Mouse (Mus musculus) intestine, embryonic 16.5 days (tissue): ENCODE measurements around the gene Dlg4. TPM values are rescaled to one million over a fixed set of nuclear protein-coding genes. Genes with fewer than 3 reads are reported as not detected.
"Not testable (repeated sequence)": the region's sequence is repeated elsewhere in the genome, so short reads cannot be mapped to it uniquely, and the experiment has no call there.

Source experiments
- ATAC-seq: fragments of 200-750 bp; cut with Nextera tagmentation; 2 replicates; pipeline ENCODE4 v1.8.0; 2017; ENCODE audit warnings: moderate TSS enrichment, moderate library complexity
- H3K27ac ChIP-seq: fragments of 300-500 bp; sonication (generic); 2 replicates; pipeline ENCODE4 v1.5.1; 2014; ENCODE audit warnings: mild to moderate bottlenecking, low read length
- H3K27me3 ChIP-seq: fragments of 300-500 bp; sonication (generic); replicated peaks from 2 replicates; pipeline ENCODE4 v1.6.1; 2014; ENCODE audit warnings: low read length, control low read depth, mixed read lengths; ENCODE audit not compliant: control insufficient read depth, insufficient read depth
- H3K36me3 ChIP-seq: fragments of 300-500 bp; sonication (generic); 2 replicates; pipeline ENCODE4 v1.6.1; 2014; ENCODE audit warnings: low read length, control low read depth; ENCODE audit not compliant: control insufficient read depth, insufficient read depth
- H3K4me1 ChIP-seq: fragments of 300-500 bp; sonication (generic); 2 replicates; pipeline ENCODE4 v1.6.1; 2014; ENCODE audit warnings: low read length, control low read depth, mixed read lengths; ENCODE audit not compliant: control insufficient read depth, insufficient read depth
- H3K4me2 ChIP-seq: fragments of 300-500 bp; sonication (generic); 2 replicates; pipeline ENCODE4 v1.6.1; 2014; ENCODE audit warnings: low read depth, low read length, control low read depth
- H3K4me3 ChIP-seq: fragments of 300-500 bp; sonication (generic); 2 replicates; pipeline ENCODE4 v1.5.1; 2014; ENCODE audit warnings: mild to moderate bottlenecking, low read length
- H3K9ac ChIP-seq: fragments of 300-500 bp; sonication (generic); 2 replicates; pipeline ENCODE4 v1.6.1; 2014; ENCODE audit warnings: low read depth, low read length
- H3K9me3 ChIP-seq: fragments of 300-500 bp; sonication (generic); 2 replicates; pipeline ENCODE4 v1.6.1; 2016; ENCODE audit warnings: low read length, control low read depth; ENCODE audit not compliant: control insufficient read depth
- WGBS: fragments of 180-500 bp; shearing (Covaris S2); extraction: QIAGEN DNeasy Blood & Tissue Kit; methylation state at CpG from one replicate; pipeline ENCODE4 v1.1.7; 2014; 5-methylcytosine and 5-hydroxymethylcytosine counted together
- polyA plus RNA-seq: library from polyadenylated mRNA; unstranded; fragments of >200 nt; fragmentation: Nextera tagmentation; extraction: Ambion mirVana; gene quantifications from 2 replicates; pipeline ENCODE4 v1.2.1, GENCODE M21; 2015

Gene Dlg4
- polyA plus RNA-seq, 1 experiment from 2014 or later, result 6.1 TPM

DNA sequence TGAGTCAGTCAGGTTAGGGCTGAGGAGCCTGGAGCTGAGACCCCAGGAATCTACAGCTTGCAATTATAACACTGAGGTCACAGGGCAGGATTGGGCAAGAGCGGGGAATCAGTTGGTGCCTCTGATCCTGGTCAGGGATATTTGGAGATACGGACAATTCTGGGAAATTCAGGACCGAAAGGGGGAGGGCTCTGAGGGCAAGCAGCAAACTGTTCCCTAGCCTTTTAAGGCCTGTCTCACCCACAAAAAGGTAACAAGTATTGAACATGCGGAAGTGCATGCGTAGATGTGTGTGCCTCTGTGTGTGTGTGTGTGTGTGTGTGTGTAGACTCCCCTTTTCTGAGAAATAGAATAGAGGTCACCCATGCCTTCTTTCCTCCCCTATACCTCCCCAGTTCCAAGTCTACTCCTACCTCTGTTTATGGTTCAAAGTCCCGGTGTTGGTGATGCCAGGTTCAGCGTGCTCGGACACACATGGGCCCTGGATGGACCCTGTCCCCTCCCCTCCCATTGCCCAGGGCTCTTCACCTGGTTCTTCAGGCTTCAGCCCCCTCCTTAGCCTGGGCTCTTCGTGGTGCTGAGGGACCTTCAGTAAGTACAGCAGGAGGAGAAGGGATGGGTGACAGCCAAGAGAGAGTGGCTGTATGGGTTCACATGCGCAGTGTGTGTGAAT, 37.3 kb downstream of the Dlg4 start, which contains the start of gene Asgr1:
Gene Asgr1 (plus strand): TSS at position 188 of the 673 bp plus-strand sequence.
- Histone ChIP-seq H3K9ac (no peak within 1 kb of the TSS), H3K4me2 (no peak within 1 kb of the TSS), H3K4me1 (0 out of 2 replicates have a peak, but pooled peaks cover 3% of the 10 kb centered on the region), H3K4me3 (no peak within 1 kb of the TSS), H3K36me3 (no peaks in the 10 kb centered on the region), H3K9me3 (no peaks in the 10 kb centered on the region), H3K27me3 (peaks cover 4% of the 10 kb centered on the region; the same call in 1 of the 2 replicates), H3K27ac (no peak within 1 kb of the TSS)
- ATAC-seq, result no peak
- 79% methylated on average over 10 of the region's 10 CpGs for whole genome bisulfite sequencing

- WGBS, result 24% methylated on average over 17 of the region's 18 CpGs
- H3K4me3 ChIP-seq, result no peak overlapping the region
- peaks cover 4% of the 10 kb centered on the region; the same call in 1 of the 2 replicates for H3K27me3 ChIP-seq
- peak; percentile 66; the same call in 1 of the 2 replicates for ATAC-seq
- H3K9me3 ChIP-seq, result no peaks in the 10 kb centered on the region
- no peak overlapping the region for H3K4me2 ChIP-seq
- H3K27ac ChIP-seq, result no peak overlapping the region
- H3K9ac ChIP-seq, result no peak overlapping the region; the same call in 1 of the 2 replicates
- no peaks in the 10 kb centered on the region for H3K36me3 ChIP-seq
- H3K4me1 ChIP-seq, result 0 out of 2 replicates have a peak, but pooled peaks cover 3% of the 10 kb centered on the region
Measured at GRCm38 (mm10) chr11:70055618-70056214, 39.0 kb downstream of the Dlg4 start.

- H3K27ac ChIP-seq, result no peak overlapping the region
- no peak overlapping the region for H3K4me2 ChIP-seq
- H3K36me3 ChIP-seq, result no peaks in the 10 kb centered on the region
- ATAC-seq, result no peak
- H3K9me3 ChIP-seq, result no peaks in the 10 kb centered on the region
- no peak overlapping the region for H3K4me3 ChIP-seq
- H3K4me1 ChIP-seq, result 0 out of 2 replicates have a peak, but pooled peaks cover 3% of the 10 kb centered on the region
- 82% methylated on average over 9 of the region's 9 CpGs for WGBS
- no peak overlapping the region for H3K9ac ChIP-seq
- H3K27me3 ChIP-seq, result peaks cover 4% of the 10 kb centered on the region; the same call in 1 of the 2 replicates
Measured at GRCm38 (mm10) chr11:70057805-70058204, 41.1 kb downstream of the Dlg4 start.

DNA sequence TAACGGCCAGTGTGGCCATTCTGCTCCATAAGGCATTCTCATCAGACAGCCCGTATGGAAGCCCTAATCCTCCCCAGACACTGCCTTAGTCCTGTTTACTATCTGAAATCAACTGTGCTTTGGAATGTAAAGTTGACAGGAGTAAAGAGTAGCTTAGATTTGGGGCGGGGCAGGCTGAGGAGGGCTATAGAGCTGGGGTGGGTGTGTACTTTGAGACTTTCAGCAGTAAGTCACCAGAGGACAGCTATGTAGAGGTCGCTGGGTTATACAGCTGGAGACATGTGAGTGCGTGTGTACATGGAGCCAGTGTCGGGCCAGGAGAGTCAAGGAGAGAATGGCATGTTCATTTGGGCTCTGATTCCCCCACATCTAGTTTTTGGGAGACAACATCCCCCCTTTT, 43.2 kb downstream of the Dlg4 start:
- Histone ChIP-seq H3K9ac (no peak overlapping the region), H3K9me3 (no peaks in the 10 kb centered on the region), H3K27me3 (no peaks in the 10 kb centered on the region; the same call in 1 of the 2 replicates), H3K4me3 (no peak overlapping the region), H3K4me1 (0 out of 2 replicates have a peak, but pooled peaks cover 3% of the 10 kb centered on the region), H3K4me2 (no peak overlapping the region), H3K36me3 (no peaks in the 10 kb centered on the region), H3K27ac (no peak overlapping the region)
- peak; percentile 44 for ATAC-seq
- WGBS, result 27% methylated on average over 6 of the region's 6 CpGs

GRCm38 (mm10) chr11:70063053-70063452, 46.3 kb downstream of the Dlg4 start:
- no peaks in the 10 kb centered on the region for H3K9me3 ChIP-seq
- no peak overlapping the region for H3K4me3 ChIP-seq
- WGBS, result 69% methylated on average over 3 of the region's 3 CpGs
- H3K27ac ChIP-seq, result no peak overlapping the region
- no peak overlapping the region for H3K4me2 ChIP-seq
- H3K27me3 ChIP-seq, result no peaks in the 10 kb centered on the region
- no peaks in the 10 kb centered on the region for H3K36me3 ChIP-seq
- H3K9ac ChIP-seq, result no peak overlapping the region
- H3K4me1 ChIP-seq, result no peaks in the 10 kb centered on the region
- ATAC-seq, result no peak

DNA sequence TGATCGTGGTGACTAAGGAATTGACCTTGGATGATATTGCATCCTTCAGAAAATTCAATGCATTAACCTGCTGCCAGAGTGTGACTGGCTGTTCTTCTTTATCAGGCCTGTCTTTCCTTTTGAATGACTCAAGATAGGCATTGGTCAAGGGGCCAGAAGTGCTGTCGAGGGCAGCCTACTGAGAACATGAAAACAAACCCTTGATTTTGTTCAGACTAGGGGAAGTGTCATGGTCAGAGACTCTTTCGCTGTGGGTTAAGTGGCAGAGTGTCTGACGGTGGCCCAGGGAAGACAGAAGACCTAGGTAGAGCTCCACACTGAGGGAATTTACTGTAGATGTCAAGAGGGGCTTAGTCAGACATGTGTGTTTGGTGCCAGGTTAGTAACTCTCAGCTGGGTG, 50.0 kb downstream of the Dlg4 start:
- Histone ChIP-seq H3K4me2 (no peak overlapping the region), H3K9me3 (no peaks in the 10 kb centered on the region), H3K27ac (no peak overlapping the region), H3K4me3 (no peak overlapping the region), H3K9ac (no peak overlapping the region), H3K4me1 (no peaks in the 10 kb centered on the region), H3K36me3 (no peaks in the 10 kb centered on the region), H3K27me3 (no peaks in the 10 kb centered on the region)
- 71% methylated on average over 4 of the region's 4 CpGs for WGBS
- ATAC-seq, result no peak

DNA sequence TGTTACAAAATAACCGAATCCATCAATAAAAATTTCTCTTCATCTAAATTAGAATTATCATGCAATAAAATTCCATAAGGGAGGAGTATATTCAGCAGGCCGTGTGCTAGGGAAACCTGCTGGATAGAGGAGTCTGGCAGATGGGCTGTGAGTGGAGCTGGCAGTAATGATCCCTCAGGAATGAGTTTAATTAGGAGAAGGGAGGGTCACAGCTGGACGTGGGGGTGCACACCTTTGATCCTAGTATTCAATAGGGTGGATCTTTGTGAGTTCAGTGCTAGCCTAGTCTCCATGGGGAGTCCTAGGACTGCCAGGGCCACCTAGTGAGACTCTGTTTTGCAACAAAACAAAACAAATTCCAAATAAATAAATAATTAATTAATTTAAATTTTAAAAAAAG, 51.5 kb downstream of the Dlg4 start:
- Histone ChIP-seq H3K27me3 (no peaks in the 10 kb centered on the region), H3K4me2 (no peak overlapping the region), H3K9ac (no peak overlapping the region), H3K4me1 (no peaks in the 10 kb centered on the region), H3K9me3 (no peaks in the 10 kb centered on the region), H3K27ac (no peak overlapping the region), H3K36me3 (no peaks in the 10 kb centered on the region), H3K4me3 (no peak overlapping the region)
- WGBS, result 47% methylated on average over 3 of the region's 3 CpGs
- no peak for ATAC-seq

GRCm38 (mm10) chr11:70070057-70070456, 53.3 kb downstream of the Dlg4 start:
- Histone ChIP-seq H3K27me3 (no peaks in the 10 kb centered on the region), H3K4me3 (no peak overlapping the region), H3K4me1 (no peaks in the 10 kb centered on the region), H3K4me2 (no peak overlapping the region), H3K9ac (no peak overlapping the region), H3K36me3 (no peaks in the 10 kb centered on the region), H3K27ac (no peak overlapping the region), H3K9me3 (no peaks in the 10 kb centered on the region)
- ATAC-seq, result peak; percentile 36; the same call in 1 of the 2 replicates
- WGBS, result 44% methylated on average over 6 of the region's 6 CpGs

DNA sequence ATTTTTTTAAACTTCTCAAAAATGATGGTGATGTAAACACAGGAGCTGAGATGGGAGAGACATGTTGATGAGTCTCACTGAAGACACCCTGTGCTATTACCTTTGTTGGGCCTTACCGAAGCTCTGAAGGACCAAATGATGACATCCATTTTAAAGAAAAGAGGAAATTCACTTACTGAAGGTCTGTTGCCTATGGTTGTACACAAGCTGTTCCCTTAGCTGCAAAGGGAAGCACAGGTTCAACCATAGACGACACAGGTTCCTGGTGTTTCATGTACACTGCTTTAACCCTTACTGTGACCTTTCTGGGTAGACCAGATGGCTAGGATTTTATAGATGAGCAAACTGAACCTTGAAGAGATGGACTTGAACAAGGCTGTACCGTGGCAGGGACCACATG, 53.9 kb downstream of the Dlg4 start:
- not testable (repeated sequence) for H3K4me1 ChIP-seq, H3K36me3 ChIP-seq, ATAC-seq, H3K9ac ChIP-seq, H3K27me3 ChIP-seq, H3K27ac ChIP-seq, H3K4me2 ChIP-seq, H3K4me3 ChIP-seq, H3K9me3 ChIP-seq
- WGBS, result 62% methylated on average over 3 of the region's 3 CpGs
